Mouse (Mus musculus) gastrocnemius, postnatal 36 days (tissue): ENCODE data around the gene Gm2016. TPM values are rescaled to one million over a fixed set of nuclear protein-coding genes. Genes with fewer than 3 reads are reported as not detected.
"Not testable (repeated sequence)": the region's sequence is repeated elsewhere in the genome, so short reads cannot be mapped to it uniquely, and the experiment has no call there.

ENCODE experiments used
- DNase-seq, 2 experiments: peaks; one replicate each; pipeline ENCODE4 v3.0.0; 2022
- intact Hi-C: fragments of 180-260 bp; cut with DNase I; formaldehyde crosslinking; loops from one replicate; pipeline ENCODE4 v1.15.1; 2025
- long read RNA-seq, 2 experiments: library from polyadenylated mRNA; stranded (forward); transcript quantifications; one replicate each; pipeline ENCODE4 v2.0.0; 2021
- total RNA-seq, 2 experiments: library from RNA; stranded (reverse); gene quantifications; 2 replicates each; pipeline ENCODE4 v1.2.3; 2021

Gene Gm2016
- total RNA-seq: not detected
- long read RNA-seq, experiment 1: 0 reads
- long read RNA-seq, experiment 2: 0 reads

DNA sequence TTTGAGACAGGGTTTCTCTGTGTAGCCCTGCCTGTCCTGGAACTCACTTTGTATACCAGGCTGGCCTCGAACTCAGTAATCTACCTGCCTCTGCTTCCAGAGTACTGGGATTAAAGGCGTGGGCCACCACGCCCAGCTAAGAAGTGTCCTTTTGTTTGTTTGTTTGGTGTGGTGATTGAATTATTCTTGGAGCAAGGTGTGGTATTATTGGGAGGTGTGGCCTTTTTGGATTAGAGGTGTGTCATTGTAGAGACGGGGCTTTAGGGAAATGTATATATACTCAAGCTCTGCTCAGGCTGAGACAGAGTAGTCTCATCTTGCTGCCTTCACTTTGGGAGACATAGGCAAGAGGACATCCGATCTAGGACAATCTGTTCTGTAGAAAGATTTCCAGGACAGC is at the start of gene Gm2016:
Gene Gm2016, plus strand, starts transcription at position 301 of the 400 bp plus-strand sequence.
- intact Hi-C loops, DNase-seq: not testable (repeated sequence)

DNA sequence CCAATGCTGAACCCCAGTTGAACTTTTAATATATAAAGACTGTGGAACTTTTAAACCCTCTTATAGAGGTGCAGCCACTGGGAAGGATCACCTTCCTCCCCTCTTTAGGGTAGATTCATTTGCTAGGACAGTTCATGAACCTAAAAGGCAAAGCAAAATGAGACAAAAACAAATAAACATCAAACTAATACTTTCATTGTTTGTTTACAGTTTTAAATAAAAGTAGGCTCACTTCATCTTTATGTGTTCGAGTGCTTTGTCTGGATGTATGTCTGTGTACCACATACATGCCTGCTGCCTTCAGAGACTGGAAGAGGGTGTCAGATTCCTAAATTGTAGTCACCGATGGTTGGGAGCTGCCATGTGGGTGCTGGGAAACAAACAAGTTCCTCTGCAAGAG is 31.6 kb upstream of the Gm2016 start, which contains the start of gene Gm2001:
Gene Gm2001, minus strand, starts transcription at position 101 of the 400 bp plus-strand sequence.
- DNase-seq, intact Hi-C loops: not testable (repeated sequence)

DNA sequence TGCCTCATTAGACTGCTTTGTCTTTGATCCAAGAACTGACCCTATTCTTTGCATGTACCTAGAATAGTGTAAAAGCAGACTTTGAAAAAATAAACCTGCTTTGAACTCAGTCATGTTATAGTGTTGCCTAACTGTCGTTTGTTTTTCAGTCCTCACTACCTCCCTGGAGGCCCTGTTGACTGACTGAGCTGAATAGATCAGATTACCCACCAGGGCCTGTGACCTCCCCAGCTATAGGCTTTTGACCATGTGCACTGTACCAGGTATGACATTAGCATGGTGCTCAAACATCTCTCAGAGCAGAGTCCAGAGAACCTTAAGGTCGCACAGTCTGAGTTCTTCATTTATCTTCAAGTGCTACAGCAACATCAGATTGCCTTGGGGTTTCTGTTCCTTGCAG is 23.2 kb upstream of the Gm2016 start:
- DNase-seq, intact Hi-C loops: not testable (repeated sequence)

DNA sequence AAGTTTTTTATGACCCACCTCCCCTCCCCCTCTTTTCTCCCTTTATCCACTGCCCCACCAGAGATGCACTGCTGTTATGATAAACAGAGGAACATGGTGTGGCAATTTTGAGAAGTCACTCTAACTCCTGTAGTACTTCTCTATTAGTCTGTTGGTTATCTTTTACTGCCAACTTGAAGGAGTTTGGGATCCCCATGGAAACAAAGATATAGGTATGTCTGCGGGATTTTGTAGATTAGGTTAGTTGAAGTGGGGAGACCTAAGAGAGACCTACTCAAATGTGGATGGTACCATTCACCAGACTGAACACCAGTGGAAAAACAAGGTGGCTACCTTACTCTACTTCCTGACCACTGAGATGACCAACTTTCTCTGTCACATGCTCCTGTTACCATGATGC is 17.8 kb upstream of the Gm2016 start:
- intact Hi-C loops, DNase-seq: not testable (repeated sequence)

DNA sequence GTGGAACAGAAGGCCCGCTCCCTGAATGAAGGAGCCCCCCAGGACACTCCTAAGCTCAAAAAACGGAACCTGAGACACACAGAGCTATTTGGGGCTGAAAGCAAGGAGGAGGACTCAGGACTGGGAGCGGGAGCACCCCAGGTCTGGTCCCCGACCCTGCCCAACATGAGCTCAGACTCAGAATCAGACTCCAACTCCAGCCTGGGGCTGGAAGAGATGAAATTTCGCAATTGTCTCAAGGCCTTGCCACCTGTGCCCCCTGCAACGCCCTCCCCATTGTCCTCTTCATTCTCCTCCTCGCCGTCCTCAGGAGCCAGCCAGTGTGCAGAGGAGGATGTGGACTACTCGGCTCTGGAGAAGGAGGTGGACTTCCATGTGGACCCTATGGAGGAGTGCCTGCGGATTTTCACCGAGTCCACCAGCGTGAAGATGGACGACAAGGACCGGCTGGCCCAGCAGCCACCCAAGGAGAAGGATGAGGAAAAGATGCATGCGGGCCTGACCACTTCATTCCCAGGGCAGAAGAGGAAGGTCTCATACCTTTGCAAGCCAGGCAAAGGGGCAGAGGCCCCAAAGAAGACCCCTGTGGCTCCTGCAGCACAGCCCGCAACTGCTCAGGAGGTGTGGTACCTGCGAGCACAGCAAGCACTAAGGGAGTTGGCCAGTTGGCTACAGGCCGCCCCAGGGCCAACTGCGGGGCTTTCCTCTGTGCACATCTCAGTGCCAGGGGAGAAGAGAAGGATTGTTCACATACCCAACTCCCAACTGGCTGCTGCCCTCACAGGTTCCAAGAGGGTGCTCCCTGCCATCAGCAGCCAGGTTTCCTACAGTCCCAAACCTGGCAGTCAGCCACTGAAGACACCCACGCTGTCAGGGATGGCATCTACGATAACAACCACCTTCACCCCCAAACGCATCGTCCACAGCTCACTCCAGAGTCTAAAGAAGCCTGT is 11.9 kb upstream of the Gm2016 start:
- DNase-seq: peak in 1 of 2 experiments; percentile 6
- intact Hi-C loops: not testable (repeated sequence)

DNA sequence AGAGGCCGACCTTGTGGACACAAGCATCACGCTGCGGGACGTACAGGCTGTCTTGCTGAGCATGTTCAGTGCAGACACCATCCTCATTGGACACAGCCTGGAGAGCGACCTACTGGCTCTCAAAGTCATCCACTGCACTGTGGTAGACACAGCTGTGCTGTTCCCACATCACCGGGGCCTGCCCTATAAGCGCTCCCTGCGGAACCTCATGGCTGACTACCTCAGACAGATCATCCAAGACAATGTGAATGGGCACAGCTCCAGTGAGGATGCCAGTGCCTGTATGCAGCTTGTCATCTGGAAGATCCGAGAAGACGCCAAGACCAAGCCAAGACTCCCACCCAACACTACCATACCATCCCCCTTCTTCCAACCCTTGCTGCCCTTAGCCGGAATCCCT is 10.2 kb upstream of the Gm2016 start:
- intact Hi-C loops, DNase-seq: not testable (repeated sequence)

DNA sequence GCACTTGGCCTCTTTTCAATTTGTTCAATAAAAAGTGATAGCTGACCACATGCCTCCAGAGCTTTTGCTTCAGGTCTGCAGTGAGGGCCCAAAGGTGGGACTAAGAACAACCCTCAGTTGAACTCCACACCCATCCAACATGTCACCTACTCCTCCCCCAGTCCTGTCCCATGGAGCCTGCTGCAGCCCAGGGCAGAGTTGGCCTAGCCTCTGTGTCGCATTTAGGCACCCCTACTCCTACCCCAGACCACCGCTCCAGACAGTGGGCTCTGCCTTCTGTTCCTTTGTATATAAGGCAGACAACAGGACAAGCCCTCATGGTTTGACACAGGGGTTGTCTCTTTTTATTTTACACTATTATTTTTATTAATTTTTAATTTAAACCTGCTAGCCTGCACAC is 9.8 kb upstream of the Gm2016 start:
- intact Hi-C loops, DNase-seq: not testable (repeated sequence)

DNA sequence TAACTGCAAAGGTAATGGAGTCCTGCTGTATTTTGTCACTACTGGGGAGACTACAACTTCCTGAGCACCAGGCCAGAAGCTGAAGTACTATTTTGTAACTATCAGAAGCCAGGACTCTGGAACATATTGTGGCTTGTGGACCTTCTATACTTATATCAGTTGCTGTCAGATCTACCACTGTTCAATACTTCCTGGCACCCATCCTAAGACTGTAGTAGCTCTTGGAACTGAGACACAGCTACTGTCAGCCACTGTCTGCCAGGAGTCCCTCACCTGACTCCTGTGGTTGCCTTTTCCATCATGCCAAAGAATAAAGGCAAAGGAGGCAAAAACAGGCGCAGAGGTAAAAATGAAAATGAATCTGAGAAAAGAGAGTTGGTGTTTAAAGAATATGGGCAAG is 21.2 kb downstream of the Gm2016 start, which contains the start of gene Gm2022:
Gene Gm2022, plus strand, starts transcription at position 301 of the 400 bp plus-strand sequence.
- intact Hi-C loops: loop anchor here (10.0 kb wide), 1 partner anchor 360 kb away; the partner anchor contains the start of gene Gm8332

DNA sequence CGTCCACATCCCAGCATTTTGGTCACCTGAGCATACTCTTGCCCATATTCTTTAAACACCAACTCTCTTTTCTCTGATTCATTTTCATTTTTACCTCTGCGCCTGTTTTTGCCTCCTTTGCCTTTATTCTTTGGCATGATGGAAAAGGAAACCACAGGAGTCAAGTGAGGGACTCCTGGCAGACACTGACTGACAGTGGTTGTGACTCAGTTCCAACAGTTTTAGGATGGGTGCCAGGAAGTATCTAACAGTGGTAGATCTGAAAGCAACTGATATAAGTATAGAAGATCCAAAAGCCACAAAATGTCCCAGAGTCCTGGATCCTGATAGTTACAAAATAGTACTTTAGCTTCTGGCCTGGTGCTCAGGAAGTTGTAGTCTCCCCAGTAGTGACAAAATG is 45.8 kb downstream of the Gm2016 start, which contains the start of gene Gm2035:
Gene Gm2035, minus strand, starts transcription at position 137 of the 400 bp plus-strand sequence.
- intact Hi-C loops, DNase-seq: not testable (repeated sequence)

More for the DNA sequence above, 21.2 kb downstream of the Gm2016 start, which contains the start of gene Gm2022:
- DNase-seq: not testable (repeated sequence)

Other genes with a start within 250 kb of the Gm2016 start
- not detected for gene Gm16381, start 229.5 kb upstream of the Gm2016 start, total RNA-seq
- not detected for gene Gm21319, start 98.3 kb upstream of the Gm2016 start, total RNA-seq
- not detected for gene Gm21936, start 78.6 kb upstream of the Gm2016 start, total RNA-seq
- gene BB287469, start 57.5 kb upstream of the Gm2016 start, total RNA-seq: not detected
- gene Gm2001, start 31.7 kb upstream of the Gm2016 start, total RNA-seq: not detected
- not detected for gene Gm2022, start 21.3 kb downstream of the Gm2016 start, total RNA-seq
- not detected for gene Gm2035, start 45.8 kb downstream of the Gm2016 start, total RNA-seq
- gene Gm2042, start 80.0 kb downstream of the Gm2016 start, total RNA-seq: not detected
- gene Gm2075, start 137.8 kb downstream of the Gm2016 start, total RNA-seq: not detected
- gene Gm6803, start 144.7 kb downstream of the Gm2016 start, total RNA-seq: not detected
- gene Gm2056, start 152.9 kb downstream of the Gm2016 start, total RNA-seq: not detected
- gene Gm16368, start 209.6 kb downstream of the Gm2016 start, total RNA-seq: not detected